In the genomic region with DNA sequence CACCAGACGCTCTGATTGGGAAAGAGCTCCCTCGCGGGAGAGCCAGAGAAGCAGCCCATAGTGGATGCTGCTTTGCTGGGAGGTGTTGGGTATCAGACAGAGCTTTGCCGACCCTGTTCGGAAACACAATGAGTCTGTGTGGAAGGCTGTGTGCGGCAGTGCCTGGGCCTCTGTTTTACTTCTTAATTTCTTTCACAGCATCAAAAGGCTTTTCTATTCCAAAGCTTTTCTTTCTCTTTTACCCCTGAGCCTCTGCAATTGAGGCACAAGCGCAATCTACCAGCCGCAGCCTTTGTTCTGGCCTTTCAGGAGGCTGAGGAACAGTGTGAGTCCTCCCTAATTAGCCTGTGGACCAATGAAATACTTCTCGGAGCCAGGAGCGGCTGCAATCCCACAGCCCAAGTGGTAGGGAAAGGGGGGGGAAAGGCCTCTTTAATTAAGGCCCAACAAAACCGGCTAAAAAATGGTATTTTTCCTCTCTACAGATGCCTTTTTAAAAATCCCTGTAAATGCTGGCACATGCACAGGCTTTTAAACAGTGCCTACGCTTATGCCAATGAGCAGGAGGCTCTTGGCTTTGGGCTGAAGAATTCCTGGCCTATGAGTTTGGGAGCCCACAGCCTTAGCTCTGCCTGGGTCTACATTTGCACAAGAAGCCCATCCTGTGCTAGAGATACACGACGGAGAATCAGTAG, we compare ENCODE assay signal across 8 mouse cellular contexts.
DNase-seq lines count a peak whose midpoint lies in the region; ATAC-seq and TF ChIP-seq lines count a peak whose summit lies in the region.

No protein-coding gene starts in this region.

- H3K9ac ChIP-seq in kidney, embryonic 14.5 days (ENCODE audit: low read depth, low read length): no peak overlapping the region
- no peak overlapping the region; the same call in 1 of the 2 replicates for H3K9ac ChIP-seq in heart, embryonic 16.5 days (ENCODE audit: low read length)
- H3K9ac ChIP-seq in neural tube, embryonic 14.5 days (replicated peaks; ENCODE audit: low read depth, low read length): peak overlapping the region; percentile 17; the same call in 1 of the 2 replicates

- no peak overlapping the region for H3K27ac ChIP-seq in kidney, embryonic 14.5 days (ENCODE audit: low read depth, low read length)
- H3K27ac ChIP-seq in kidney, adult 2 months (ENCODE audit: insufficient read depth, low read depth, low read length): no peak overlapping the region
- no peak overlapping the region for H3K27ac ChIP-seq in heart, embryonic 16.5 days (ENCODE audit: low read length)
- H3K27ac ChIP-seq in neural tube, embryonic 14.5 days (ENCODE audit: low read depth, low read length): peak overlapping the region; percentile 46

- peak overlapping the region; percentile 19 for H3K4me2 ChIP-seq in kidney, embryonic 14.5 days (replicated peaks; ENCODE audit: low read depth, low read length)
- peak overlapping the region; percentile 57 for H3K4me2 ChIP-seq in heart, embryonic 16.5 days (ENCODE audit: low read depth, low read length)
- peak overlapping the region; percentile 14; the same call in 1 of the 2 replicates for H3K4me2 ChIP-seq in neural tube, embryonic 14.5 days (ENCODE audit: low read depth, low read length)

- no peaks in the 10 kb centered on the region for H3K9me3 ChIP-seq in kidney, embryonic 14.5 days (ENCODE audit: control insufficient read depth, low read length)
- 0 out of 2 replicates have a peak, but pooled peaks cover 3% of the 10 kb centered on the region for H3K9me3 ChIP-seq in heart, embryonic 16.5 days (replicated peaks; ENCODE audit: control insufficient read depth, low read length)
- H3K9me3 ChIP-seq in neural tube, embryonic 14.5 days (ENCODE audit: control insufficient read depth, low read length): no peaks in the 10 kb centered on the region

- H3K36me3 ChIP-seq in kidney, embryonic 14.5 days (ENCODE audit: control insufficient read depth, insufficient read depth, low read length): no peaks in the 10 kb centered on the region
- H3K36me3 ChIP-seq in kidney, adult 2 months (ENCODE audit: control insufficient read depth, insufficient read depth, low read length): no peaks in the 10 kb centered on the region
- no peaks in the 10 kb centered on the region for H3K36me3 ChIP-seq in heart, embryonic 16.5 days (ENCODE audit: control insufficient read depth, insufficient read depth)
- no peaks in the 10 kb centered on the region for H3K36me3 ChIP-seq in neural tube, embryonic 14.5 days (ENCODE audit: control insufficient read depth, insufficient read depth, low read length)

- WGBS in kidney, embryonic 14.5 days: 9% methylated on average over 14 of the region's 14 CpGs
- 46% methylated on average over 14 of the region's 14 CpGs for WGBS in kidney, adult 2 months
- WGBS in heart, embryonic 16.5 days: 19% methylated on average over 14 of the region's 14 CpGs
- WGBS in neural tube, embryonic 14.5 days: 2% methylated on average over 14 of the region's 14 CpGs

- no peak for TF ChIP-seq CTCF in kidney, adult 2 months (conservative IDR thresholded peaks at IDR 0.05; ENCODE audit: insufficient read depth, insufficient read length, low read depth, low read length)

- TF ChIP-seq POLR2A in kidney, adult 2 months (IDR thresholded peaks at IDR 0.05; ENCODE audit: low read depth, low read length): no peak

- no peak for DNase-seq in kidney, adult 2 months
- DNase-seq in embryo, embryonic 11.5 days (ENCODE audit: low read depth, low spot score): peak; percentile 35
- DNase-seq in left cerebral cortex, adult 9 months (ENCODE audit: low spot score in 2 of 2): peak; percentile 44 to 53
- DNase-seq in spleen, postnatal 14 days (ENCODE audit: low spot score in 2 of 2): no peak
- DNase-seq in urinary bladder, adult 18-20 months (ENCODE audit: low spot score in 2 of 2): no peak

- H3K27me3 ChIP-seq in kidney, embryonic 14.5 days (ENCODE audit: control insufficient read depth, insufficient read depth, low read length): no peaks in the 10 kb centered on the region
- no peaks in the 10 kb centered on the region for H3K27me3 ChIP-seq in kidney, adult 2 months (replicated peaks; ENCODE audit: control insufficient read depth, insufficient read depth, low read length)
- H3K27me3 ChIP-seq in heart, embryonic 16.5 days (ENCODE audit: control insufficient read depth, insufficient read depth, low read length): no peaks in the 10 kb centered on the region
- H3K27me3 ChIP-seq in neural tube, embryonic 14.5 days (ENCODE audit: control insufficient read depth, insufficient read depth, low read length): no peaks in the 10 kb centered on the region

- H3K4me3 ChIP-seq in kidney, embryonic 14.5 days (ENCODE audit: low read length): no peak overlapping the region; the same call in 1 of the 2 replicates
- H3K4me3 ChIP-seq in kidney, adult 2 months (ENCODE audit: insufficient read depth, low read depth, low read length): no peak overlapping the region
- peak overlapping the region; percentile 20 for H3K4me3 ChIP-seq in heart, embryonic 16.5 days (ENCODE audit: low read length)
- H3K4me3 ChIP-seq in neural tube, embryonic 14.5 days (ENCODE audit: low read depth, low read length): no peak overlapping the region

- H3K4me1 ChIP-seq in kidney, embryonic 14.5 days (ENCODE audit: control insufficient read depth, insufficient read depth, low read length): no peaks in the 10 kb centered on the region; the same call in 1 of the 2 replicates
- H3K4me1 ChIP-seq in kidney, adult 2 months (ENCODE audit: control insufficient read depth, insufficient read depth, low read length): peaks cover 11% of the 10 kb centered on the region
- peaks cover 9% of the 10 kb centered on the region for H3K4me1 ChIP-seq in heart, embryonic 16.5 days (ENCODE audit: control insufficient read depth, insufficient read depth, low read length)
- peaks cover 14% of the 10 kb centered on the region for H3K4me1 ChIP-seq in neural tube, embryonic 14.5 days (ENCODE audit: control insufficient read depth, insufficient read depth, low read length)

- peak; percentile 84 for ATAC-seq in kidney, embryonic 14.5 days (ENCODE audit: low FRiP score, low TSS enrichment)
- no peak for ATAC-seq in heart, embryonic 16.5 days (replicated peaks; ENCODE audit: extremely low read depth, insufficient read depth, low FRiP score)
- peak; percentile 93 for ATAC-seq in neural tube, embryonic 14.5 days (ENCODE audit: low read depth)

Comparison
In these comparisons a context has a peak if more than half of its experiments do, and no peak if none do; other contexts are left out.
1. DNase-seq: peak in embryo, embryonic 11.5 days (single experiment) and left cerebral cortex, adult 9 months (2 of 2); none in kidney, adult 2 months (single experiment), spleen, postnatal 14 days (0 of 2) and urinary bladder, adult 18-20 months (0 of 2).
2. Peak in every context shown above with its lines, with median percentiles within 50 percentile points of each other: H3K4me2 ChIP-seq.